Mouse (Mus musculus) mouse trophoblast stem cell (cell line): Measurements from ENCODE around the gene 2810459M11Rik.
"Not testable (repeated sequence)": the region's sequence is repeated elsewhere in the genome, so short reads cannot be mapped to it uniquely, and the experiment has no call there.

ENCODE experiments used
- in situ Hi-C, 2 experiments: fragments of 300-500 bp; cut with MseI, MboI; formaldehyde crosslinking; loops; 2 replicates in 1 of 2; 3 replicates in 1 of 2; pipeline ENCODE4 v1.15.1; 2025

The 2810459M11Rik gene

DNA sequence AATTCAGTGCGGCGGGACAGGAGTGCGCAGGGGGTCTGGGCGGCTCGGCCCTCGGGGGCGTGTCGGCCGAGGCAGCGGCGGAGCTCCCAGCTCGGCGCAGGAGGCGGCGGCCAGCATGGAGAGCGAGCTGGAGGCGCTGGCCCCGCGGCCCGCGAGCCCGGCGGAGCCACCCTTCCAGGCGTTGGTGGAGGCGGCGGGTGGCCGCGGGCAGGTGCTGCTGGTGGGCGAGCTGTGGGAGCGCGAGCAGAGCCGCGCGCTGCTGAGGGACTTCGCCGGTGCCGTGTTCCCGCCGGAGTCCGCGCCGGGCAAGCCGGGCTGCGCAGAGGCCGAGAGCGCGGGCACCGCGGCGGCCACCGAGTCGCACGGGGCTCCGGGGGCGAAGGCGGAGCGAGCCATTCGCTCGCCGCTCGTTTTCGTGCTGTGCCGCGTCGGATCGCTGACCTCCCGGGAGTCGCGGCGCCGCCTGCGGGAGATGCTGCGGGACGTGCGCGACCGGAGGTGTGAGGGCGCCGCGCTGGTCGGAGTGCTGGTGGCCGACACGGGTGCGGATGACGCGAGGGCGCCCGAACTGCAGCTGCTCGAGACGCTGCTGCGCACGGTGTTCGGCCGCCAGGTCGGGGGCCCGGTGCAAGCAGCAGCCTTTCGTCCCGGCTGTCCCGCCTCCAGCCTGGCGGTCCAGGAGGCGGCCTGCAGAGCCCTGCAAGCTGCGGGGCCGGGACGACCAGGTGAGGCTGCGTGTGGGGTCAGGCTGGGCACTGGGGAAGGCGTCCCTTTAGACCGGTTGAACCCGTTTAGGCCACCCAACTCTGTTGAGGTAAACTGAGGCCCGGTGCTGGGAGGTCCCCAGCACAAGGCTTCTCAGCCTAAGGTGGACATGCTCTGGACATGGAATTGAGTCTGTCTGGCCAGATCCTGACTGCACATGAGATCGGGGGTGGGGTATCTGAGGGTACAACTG lies at the start of gene 2810459M11Rik:
TSS of gene 2810459M11Rik (plus strand) at position 16 of the 958 bp plus-strand sequence.
- in situ Hi-C loops = no loop called here

- in situ Hi-C loops = no loop called here
Observed at GRCm38 (mm10) chr1:85997221-85997620, 48.4 kb upstream of the 2810459M11Rik start.

DNA sequence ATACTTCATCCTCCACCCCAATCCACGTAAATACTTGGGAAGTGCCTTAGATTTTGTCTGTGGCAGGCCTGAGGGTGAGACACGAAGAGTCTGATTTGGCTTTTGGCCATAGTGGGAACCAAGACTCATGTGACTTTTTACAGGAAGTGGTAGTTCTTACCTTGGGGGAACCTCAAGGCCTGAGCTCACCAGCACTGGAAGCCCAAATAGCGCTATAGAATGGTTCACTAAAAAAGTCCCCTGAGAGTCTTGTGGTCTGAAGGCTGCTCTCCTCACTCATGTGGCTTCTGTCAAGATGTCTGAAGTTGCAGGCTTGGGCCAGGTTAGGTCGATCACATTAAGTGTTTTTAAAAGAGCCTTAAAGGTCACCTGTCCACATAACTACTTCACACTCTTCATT lies 47.7 kb upstream of the 2810459M11Rik start:
- in situ Hi-C loops = no loop called here

DNA sequence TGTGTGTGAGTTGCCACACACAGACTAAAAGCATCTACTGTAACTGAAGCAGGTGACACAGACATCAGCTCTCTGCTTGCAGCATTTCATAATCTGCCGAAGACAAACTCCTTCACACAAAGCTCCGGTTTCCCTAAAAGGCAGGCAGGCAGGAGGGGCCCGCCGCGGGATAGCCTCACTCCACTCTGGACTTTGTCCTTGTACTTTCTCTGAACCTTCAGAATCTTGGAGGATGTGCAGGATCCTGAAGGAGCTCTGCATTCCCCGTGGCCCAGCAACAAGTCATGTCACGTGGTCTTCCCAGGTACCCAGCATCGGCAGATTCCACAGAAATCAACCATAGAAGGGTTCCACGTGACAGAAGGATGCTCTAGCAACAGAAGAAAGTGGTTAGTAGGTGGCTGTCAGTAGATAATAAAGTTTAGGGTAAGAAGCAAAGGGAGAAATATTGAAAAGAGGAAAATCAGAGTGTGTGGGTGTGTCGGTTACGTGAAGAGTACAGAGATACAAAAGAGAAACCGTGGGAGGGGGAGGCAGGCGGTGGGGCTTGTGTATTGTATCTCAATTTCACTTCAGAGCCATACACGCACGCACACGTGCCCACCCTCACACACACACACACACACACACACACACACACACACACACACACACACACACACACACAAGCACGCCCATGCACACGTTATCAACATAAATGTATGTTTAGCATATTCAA lies 45.7 kb upstream of the 2810459M11Rik start:
- in situ Hi-C loops = no loop called here

GRCm38 (mm10) chr1:86005540-86005939 lies 40.1 kb upstream of the 2810459M11Rik start:
- in situ Hi-C loops = loop anchor here (5.0 kb wide), 3 partner anchors 68 to 148 kb away; no protein-coding TSS in a partner anchor

DNA sequence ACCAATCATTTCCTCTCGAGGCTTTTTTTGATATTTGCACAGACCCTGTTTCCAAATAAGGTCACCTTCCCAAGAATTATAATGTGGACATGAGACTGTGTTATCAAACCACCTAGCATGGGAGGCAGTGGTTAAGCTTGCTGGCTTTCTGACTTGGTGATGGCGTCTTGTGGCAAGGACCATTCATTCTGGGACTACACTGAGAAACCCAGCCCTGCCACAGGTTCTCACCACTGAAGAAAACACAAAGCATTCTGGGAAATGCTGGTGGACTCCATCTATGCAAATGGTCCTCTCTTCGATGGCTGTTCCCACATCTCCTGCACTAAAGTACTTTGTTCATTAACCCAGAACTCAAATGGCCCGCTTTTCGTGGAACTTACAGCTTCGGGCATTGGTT lies 39.6 kb upstream of the 2810459M11Rik start:
- in situ Hi-C loops = loop anchor here (5.0 kb wide), 3 partner anchors 69 to 149 kb away; no protein-coding TSS in a partner anchor

- in situ Hi-C loops = loop anchor here (5.0 kb wide), 3 partner anchors 70 to 150 kb away; no protein-coding TSS in a partner anchor
Observed at GRCm38 (mm10) chr1:86007778-86008177, 37.9 kb upstream of the 2810459M11Rik start.

DNA sequence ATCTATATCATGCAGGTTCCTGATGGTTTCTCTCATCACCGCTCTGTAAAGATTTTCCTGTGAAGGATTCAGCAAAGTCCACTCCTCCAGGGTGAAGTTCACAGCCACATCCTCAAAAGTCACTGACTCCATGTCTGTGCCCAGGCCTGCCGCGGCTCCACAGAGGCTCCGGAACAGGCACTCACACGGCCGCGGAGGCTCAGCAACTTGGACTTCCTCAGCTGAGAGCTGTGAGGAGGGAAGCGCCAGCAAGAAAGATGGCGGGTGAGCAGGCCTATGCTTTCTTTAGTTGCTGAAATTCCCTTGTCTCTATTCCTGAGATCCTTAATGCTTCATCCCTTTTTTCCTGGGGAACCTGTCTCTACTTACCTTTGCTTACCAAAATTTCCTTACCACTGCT lies 29.9 kb upstream of the 2810459M11Rik start:
- in situ Hi-C loops = not testable (repeated sequence)

DNA sequence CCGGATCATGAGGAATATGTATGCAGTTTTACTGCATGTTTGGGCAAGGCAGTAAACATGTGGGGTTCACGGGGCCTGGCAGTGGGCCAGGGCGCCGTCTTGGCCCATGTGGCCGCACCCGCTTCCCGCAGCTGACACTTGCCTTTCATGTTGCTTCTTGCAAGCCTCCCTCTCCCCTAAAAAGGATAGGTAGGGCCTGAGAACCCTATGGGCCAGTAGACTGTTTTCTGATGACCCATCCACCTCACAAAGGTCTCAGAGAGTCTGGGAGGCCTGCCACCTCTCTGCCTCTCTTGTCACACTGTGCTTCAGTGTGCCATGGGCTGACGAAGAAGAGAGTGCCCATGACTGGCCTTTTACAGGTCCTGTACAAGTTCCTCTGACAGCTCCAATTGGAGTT lies 29.1 kb upstream of the 2810459M11Rik start, which contains the start of gene Spata3:
TSS of gene Spata3 (plus strand) at position 301 of the 400 bp plus-strand sequence.
- in situ Hi-C loops = no loop called here

GRCm38 (mm10) chr1:86018235-86019055 lies 27.2 kb upstream of the 2810459M11Rik start:
- in situ Hi-C loops = no loop called here

- in situ Hi-C loops = no loop called here
Observed at GRCm38 (mm10) chr1:86021365-86021989, 24.2 kb upstream of the 2810459M11Rik start.

DNA sequence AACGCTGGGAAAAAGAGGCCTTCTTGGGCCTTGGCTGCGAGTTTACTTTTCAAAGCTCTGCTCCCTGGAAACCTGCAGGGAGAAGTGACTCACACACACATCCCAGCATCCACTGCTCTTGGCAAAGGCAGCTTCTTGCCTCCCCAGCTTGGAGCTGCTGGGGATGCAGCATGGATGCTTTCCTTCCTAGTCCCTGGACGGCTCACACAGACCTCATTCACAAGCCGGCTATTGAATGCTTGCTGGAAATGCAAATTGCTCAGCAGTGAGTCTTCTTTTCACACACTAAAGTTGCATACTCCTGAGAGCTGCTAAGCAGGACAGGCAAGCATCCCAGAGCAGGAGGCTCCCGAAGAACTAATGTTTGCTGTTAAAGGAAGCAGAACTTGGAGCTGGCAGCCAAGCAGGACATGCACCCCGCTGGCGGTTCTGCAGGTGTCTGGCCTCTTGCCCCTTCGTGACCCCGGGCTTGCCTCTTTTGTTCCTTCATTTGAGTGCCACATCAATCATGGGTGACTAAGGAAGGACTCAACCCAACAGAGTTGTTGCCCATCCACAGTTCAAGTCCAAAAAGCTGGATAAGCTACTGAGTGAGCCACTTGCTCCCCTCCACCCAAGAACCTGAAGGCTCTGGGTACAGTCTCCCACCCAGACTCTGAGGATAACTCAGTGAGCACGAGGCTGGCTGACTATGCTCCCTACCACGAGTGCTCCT lies 13.2 kb upstream of the 2810459M11Rik start:
- in situ Hi-C loops = no loop called here

GRCm38 (mm10) chr1:86038191-86038951 lies 7.3 kb upstream of the 2810459M11Rik start:
- in situ Hi-C loops = no loop called here

GRCm38 (mm10) chr1:86040131-86040530 lies 5.5 kb upstream of the 2810459M11Rik start:
- in situ Hi-C loops = no loop called here

- in situ Hi-C loops = no loop called here
Observed at GRCm38 (mm10) chr1:86040817-86041216, 4.8 kb upstream of the 2810459M11Rik start.

GRCm38 (mm10) chr1:86045056-86045455 lies 607 bp upstream of the 2810459M11Rik start:
- in situ Hi-C loops = no loop called here

DNA sequence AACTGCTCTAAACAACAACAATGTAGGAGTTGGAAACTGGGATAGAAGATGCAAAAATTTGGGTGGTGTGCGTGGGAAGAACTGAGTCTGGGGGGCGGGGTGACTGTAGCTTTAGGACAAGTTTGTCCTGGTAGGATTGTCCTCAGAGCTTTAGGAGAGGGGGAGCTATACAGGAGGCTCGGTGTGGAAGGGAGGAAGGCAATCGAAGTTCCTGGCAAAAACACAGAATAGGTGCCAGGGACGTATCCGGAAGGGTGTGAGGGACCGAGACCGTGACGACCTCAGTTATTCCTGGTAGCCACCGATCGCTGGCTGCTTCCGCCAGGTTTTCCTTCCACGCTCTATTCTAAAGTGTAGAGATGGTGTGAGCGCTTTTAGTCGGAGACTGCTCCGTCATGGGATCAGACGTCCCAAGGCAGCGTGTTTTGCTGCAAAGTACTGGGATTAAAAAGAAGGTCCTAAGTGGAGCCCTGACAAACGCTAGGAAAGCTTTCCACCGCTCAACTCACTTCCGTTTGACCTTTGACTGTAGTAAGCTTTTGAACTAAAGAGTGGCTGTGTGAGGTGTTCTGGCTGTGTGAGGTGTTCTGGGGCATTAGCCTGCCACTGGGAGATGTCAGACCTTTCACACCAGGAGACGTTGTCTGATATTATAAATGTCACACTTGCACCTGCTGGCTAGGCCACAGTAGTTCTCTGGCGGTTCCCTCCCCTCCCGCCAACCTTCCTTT lies 1.3 kb downstream of the 2810459M11Rik start:
- in situ Hi-C loops = no loop called here

- in situ Hi-C loops = no loop called here
Observed at GRCm38 (mm10) chr1:86048231-86048630, 2.6 kb downstream of the 2810459M11Rik start.

DNA sequence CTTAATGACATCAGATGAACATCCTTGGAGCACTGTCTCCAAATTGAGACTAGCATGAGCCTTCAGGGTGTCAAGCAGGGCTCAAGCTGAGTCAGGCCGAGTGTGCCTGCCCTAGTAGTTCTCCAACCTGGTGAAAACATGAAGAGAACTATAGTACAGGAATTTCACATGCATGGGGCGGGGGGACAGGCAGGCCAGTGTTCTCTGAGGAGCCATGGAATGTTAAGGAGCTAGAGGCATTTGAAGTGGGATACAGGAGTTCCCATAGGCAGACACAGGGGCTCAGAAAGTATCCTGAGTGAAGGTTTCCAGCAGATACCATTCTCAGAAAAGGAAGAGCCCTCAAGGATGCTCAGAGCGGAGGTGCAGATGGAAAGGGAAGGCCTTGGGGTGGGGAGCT lies 3.1 kb downstream of the 2810459M11Rik start:
- in situ Hi-C loops = no loop called here
